Mouse (Mus musculus) layer of hippocampus, adult 6 months (tissue): ENCODE measurements around the gene Mpc2. TPM values are rescaled to one million over a fixed set of nuclear protein-coding genes. Genes with fewer than 3 reads are reported as not detected.

Experiments used
- long read RNA-seq, 2 experiments: library from polyadenylated mRNA; unstranded; transcript quantifications; one replicate each; pipeline ENCODE4 v2.0.0; 2019 to 2020
- polyA plus RNA-seq: library from polyadenylated mRNA; unstranded; fragments of <200 nt; fragmentation: Nextera tagmentation; gene quantifications from 2 replicates; pipeline ENCODE4 v1.2.3, GENCODE M21; 2021

Mpc2 gene
- 499 and 524 TPM in 2 replicates for polyA plus RNA-seq
- long read RNA-seq, experiment 1, transcript Mpc2-203 (3 exons, 493 nt) = minor isoform, 6 of 449 reads
- long read RNA-seq, experiment 1, transcript Mpc2-201 (5 exons, 1,025 nt) = major isoform, 420 of 449 reads
- long read RNA-seq, experiment 1, partial matches to known transcripts = 12 of 449 reads
- long read RNA-seq, experiment 1, other reads (novel, unspliced or antisense) = 11 of 449 reads
- long read RNA-seq, experiment 2, transcript Mpc2-201 (5 exons, 1,025 nt) = major isoform, 65 of 66 reads
- long read RNA-seq, experiment 2, partial matches to known transcripts = 0 of 66 reads
- long read RNA-seq, experiment 2, other reads (novel, unspliced or antisense) = 0 of 66 reads

GRCm38 (mm10) chr1:165460360-165460800, at the start of gene Mpc2, which contains the start of gene Dcaf6:
Gene Mpc2 (plus strand): TSS chr1:165460637.
Gene Dcaf6 (minus strand): TSS chr1:165460475.

DNA sequence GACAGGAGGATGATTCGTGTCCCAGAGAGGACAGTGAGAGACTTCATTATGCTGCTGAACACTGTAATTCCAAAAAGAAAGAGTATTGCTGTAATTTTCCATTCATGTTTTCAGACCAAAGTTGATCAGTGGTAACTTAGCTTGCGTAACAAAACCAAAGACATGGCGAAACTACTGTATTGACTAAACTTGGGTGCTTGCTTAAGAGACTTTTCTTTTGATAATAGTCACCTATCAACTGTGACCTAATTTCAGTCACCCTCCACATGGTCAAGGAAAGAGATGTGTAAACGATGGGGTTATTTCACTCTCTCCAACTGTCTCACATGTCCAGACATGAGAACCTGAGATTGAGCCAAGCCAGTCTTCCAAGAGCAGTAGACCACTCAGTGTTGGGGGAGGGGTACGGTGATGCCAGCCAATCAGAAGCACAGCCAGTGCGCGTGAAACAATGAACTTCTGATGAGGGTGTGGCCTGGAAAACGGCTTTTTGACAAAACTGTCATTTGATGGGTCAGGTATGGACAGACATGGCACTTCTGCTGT, 24.3 kb downstream of the Mpc2 start, which contains the start of gene Adcy10:
Gene Adcy10, plus strand, starts transcription at position 496 of the 546 bp plus-strand sequence.

Other genes starting within 250 kb of the Mpc2 start
- 100 and 101 TPM in 2 replicates for gene Tiprl, start 223.6 kb upstream of the Mpc2 start, polyA plus RNA-seq
- 1.3 and 1.4 TPM in 2 replicates for gene Gpr161, start 164.8 kb upstream of the Mpc2 start, polyA plus RNA-seq
- 16.2 and 19.6 TPM in 2 replicates for gene Dcaf6, start 162 bp upstream of the Mpc2 start, polyA plus RNA-seq
- 0.30 TPM in 1 of 2 replicates, not detected in the other for gene Adcy10, start 24.5 kb downstream of the Mpc2 start, polyA plus RNA-seq
- 19.4 and 24.4 TPM in 2 replicates for gene Mpzl1, start 173.9 kb downstream of the Mpc2 start, polyA plus RNA-seq
- gene Rcsd1, start 249.1 kb downstream of the Mpc2 start, polyA plus RNA-seq = 2.3 and 2.5 TPM in 2 replicates